Mouse (Mus musculus) heart, adult 8-10 months (tissue): Measurements from ENCODE around the gene Ppp2r1b. TPM values are rescaled to one million over a fixed set of nuclear protein-coding genes. Genes with fewer than 3 reads are reported as not detected.

ENCODE experiments used
- DNase-seq: peaks from one replicate; pipeline ENCODE4 v3.0.0; 2022; ENCODE audit warnings: low spot score
- total RNA-seq, 4 experiments: library from RNA; stranded (reverse); gene quantifications; 2 replicates each; pipeline ENCODE4 v1.2.4; 2022

The Ppp2r1b gene
- total RNA-seq, 4 experiments from 2014 or later: 6.5 to 11.8 (median 9.8) TPM

DNA sequence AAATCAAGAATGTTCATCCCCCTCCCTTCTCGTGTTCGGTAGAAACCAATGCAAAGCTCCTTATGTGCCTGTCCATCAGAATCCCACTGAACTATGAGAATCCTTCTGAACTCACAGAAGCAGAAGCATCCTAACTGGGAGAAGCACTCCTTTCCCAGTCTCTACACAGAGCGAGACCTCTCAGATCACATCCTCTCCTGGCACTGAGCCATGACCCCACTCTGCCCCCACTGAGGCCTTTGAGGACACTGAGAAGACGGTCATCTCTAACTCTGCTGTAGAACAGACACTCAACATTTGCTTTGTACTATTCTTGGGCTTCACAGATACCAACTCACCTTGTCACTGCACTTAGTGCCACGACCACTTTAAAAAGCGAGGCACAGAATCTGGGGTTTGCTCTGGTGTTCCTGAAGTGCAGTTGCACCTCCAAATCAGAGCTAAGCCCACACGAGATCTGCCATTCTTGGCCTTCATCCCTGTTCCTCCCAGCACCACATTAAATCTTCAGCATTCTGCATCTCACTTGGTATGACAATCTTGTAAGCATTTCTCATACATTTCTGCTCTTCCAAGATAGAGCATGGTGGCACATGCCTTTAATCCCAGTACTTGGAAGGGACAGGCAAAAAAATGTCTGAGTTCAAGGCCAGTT is 66.9 kb downstream of the Ppp2r1b start:
- no peak for DNase-seq

DNA sequence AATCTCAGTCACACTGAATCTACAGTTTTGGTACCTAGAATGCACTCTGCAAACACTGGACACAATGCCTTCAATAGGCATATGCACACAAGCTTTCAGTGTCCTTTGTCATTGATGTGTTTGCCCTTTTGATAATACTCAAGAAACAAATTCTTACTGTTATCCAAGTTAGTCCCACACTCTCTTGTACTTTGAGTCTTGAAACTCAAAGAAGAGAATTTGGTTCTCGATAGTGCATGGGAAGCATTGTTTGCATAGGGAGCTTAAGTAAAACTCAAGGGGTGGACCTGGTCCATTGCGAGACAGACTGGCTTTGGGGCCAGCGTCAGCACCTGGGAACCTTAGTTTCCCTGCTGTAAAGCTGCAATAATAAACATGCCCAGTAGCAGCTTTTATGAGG is 73.0 kb downstream of the Ppp2r1b start:
- DNase-seq: no peak

GRCm38 (mm10) chr9:50919554-50919953 is 74.5 kb downstream of the Ppp2r1b start:
- DNase-seq: no peak

- no peak for DNase-seq
These were observed 76.1 kb downstream of the Ppp2r1b start for GRCm38 (mm10) chr9:50920933-50921895.

DNA sequence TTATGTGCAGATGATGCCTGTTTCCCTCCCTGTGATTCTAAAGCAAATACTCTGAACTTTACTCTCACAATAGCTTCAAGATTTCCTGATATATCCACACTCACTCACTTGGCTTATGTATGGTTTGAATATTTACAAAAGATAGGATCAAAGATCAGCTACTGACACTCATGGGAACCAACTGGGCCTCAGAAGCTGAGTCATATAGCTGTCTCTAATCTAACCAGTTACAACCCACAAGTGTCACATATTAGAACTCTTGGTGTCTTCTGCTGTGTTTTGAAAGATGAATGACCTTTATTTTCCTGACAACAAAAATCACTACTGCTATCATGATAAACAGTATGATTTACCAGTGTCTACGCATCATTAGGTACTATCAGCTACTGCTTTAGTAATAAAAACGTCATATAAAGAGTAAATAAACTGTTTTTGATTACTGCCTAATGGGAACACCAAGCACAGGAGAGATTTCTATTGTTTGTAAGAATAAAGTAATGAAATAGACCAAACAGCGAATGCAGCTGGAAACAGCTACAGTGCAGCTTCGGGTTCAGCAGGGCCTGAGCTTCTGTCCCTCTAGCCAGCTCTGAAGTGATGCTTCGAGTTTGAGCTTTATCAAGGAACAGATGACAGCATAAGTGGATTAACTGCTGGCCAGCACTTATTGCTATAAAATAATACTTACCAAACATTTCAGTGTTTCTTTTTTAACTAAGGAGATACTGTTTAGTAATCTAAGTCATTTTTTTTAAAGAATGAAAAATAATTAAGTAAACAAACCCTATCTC is 77.5 kb downstream of the Ppp2r1b start:
- DNase-seq: no peak

- no peak for DNase-seq
These were observed 79.4 kb downstream of the Ppp2r1b start for GRCm38 (mm10) chr9:50924454-50924853.

GRCm38 (mm10) chr9:50925801-50926200 is 80.7 kb downstream of the Ppp2r1b start:
- DNase-seq: no peak

- DNase-seq: no peak
These were observed 84.9 kb downstream of the Ppp2r1b start for GRCm38 (mm10) chr9:50929986-50930385.

- DNase-seq: no peak
These were observed 96.8 kb downstream of the Ppp2r1b start for GRCm38 (mm10) chr9:50941804-50942401.

- no peak for DNase-seq
These were observed 97.6 kb downstream of the Ppp2r1b start for GRCm38 (mm10) chr9:50942711-50943110.

Other genes starting within 250 kb of the Ppp2r1b start
- gene Sdhd, start 241.5 kb upstream of the Ppp2r1b start, total RNA-seq: 100 to 1,000 TPM; 662 to 705 (median 698) TPM
- gene Timm8b, start 241.4 kb upstream of the Ppp2r1b start, total RNA-seq: 100 to 1,000 TPM; 264 to 310 (median 279) TPM
- under 1 TPM; 0.38 to 0.63 (median 0.53) TPM for gene Pih1d2, start 228.0 kb upstream of the Ppp2r1b start, total RNA-seq
- 10 to 100 TPM; 10.7 to 13.4 (median 11.9) TPM for gene Nkapd1, start 227.8 kb upstream of the Ppp2r1b start, total RNA-seq
- 100 to 1,000 TPM; 333 to 412 (median 402) TPM for gene Dlat, start 185.5 kb upstream of the Ppp2r1b start, total RNA-seq
- gene Dixdc1, start 105.8 kb upstream of the Ppp2r1b start, total RNA-seq: 10 to 100 TPM in 1 of 4 experiments, 1 to 10 TPM in 3; 5.3 to 12.8 (median 6.1) TPM
- gene 2310030G06Rik, start 98.8 kb upstream of the Ppp2r1b start, total RNA-seq: 1 to 10 TPM; 2.8 to 6.4 (median 4.9) TPM
- gene Cryab, start 94.0 kb upstream of the Ppp2r1b start, total RNA-seq: 1,000 to 10,000 TPM; 3,411 to 4,078 (median 3,658) TPM
- 100 to 1,000 TPM; 150 to 156 (median 152) TPM for gene Hspb2, start 92.9 kb upstream of the Ppp2r1b start, total RNA-seq
- gene Fdxacb1, start 77.1 kb upstream of the Ppp2r1b start, total RNA-seq: 1 to 10 TPM; 4.9 to 6.9 (median 5.1) TPM
- gene Alg9, start 70.3 kb upstream of the Ppp2r1b start, total RNA-seq: 10 to 100 TPM in 3 of 4 experiments, 1 to 10 TPM in 1; 8.2 to 12.5 (median 11.4) TPM
- 10 to 100 TPM; 12.0 to 15.6 (median 13.6) TPM for gene 1110032A03Rik, start 69.8 kb upstream of the Ppp2r1b start, total RNA-seq
- gene Sik2, start 163.8 kb downstream of the Ppp2r1b start, total RNA-seq: 10 to 100 TPM; 22.2 to 28.0 (median 23.6) TPM
- gene Btg4, start 215.6 kb downstream of the Ppp2r1b start, total RNA-seq: not detected
- gene Layn, start 231.8 kb downstream of the Ppp2r1b start, total RNA-seq: 1 to 10 TPM; 5.0 to 5.5 (median 5.2) TPM